Comparison of ENCODE assay signal across 22 mouse cellular contexts in the genomic region with DNA sequence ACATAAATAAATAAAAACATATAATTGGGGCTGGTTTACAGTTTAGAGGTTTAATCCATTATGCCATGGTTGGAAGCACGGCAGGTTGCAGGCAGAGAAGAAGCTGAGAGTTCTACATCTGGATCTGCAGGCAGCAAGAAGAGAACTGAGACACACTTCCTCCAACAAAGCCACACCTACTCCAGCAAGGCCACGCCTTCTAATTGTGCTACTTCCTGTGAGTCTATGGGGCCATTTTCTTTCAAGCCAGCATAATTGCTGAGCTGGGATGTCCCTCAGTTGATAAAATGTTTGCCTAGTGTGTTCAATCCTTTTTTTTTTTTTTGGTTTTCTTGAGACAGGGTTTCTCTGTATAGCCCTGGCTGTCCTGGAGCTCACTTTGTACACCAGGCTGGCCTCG.
"Had no signal": no experiment of that assay in that cellular context is flagged by ENCODE, and none has a peak within 500 bp of the region (broad histone marks: within the 10 kb centered on the region; RNA-seq: fewer than 3 reads in every experiment).

No protein-coding gene starts in this region.

- H3K9me3 ChIP-seq: heart, embryonic 12.5 days; hindbrain, embryonic 13.5 days; hindbrain, embryonic 15.5 days; kidney, embryonic 15.5 days; limb, embryonic 13.5 days; limb, embryonic 15.5 days; liver, embryonic 12.5 days had no signal

- DNase-seq: gastrocnemius, adult 2 months; gastrocnemius, postnatal 10 days; gastrocnemius, postnatal 25 days; heart, adult 18-20 months; heart, postnatal 10 days; kidney, adult 11 months; kidney, adult 2 months; kidney, adult 9 months; kidney, postnatal 36 days; layer of hippocampus, adult 9-11 months; layer of hippocampus, postnatal 36 days; left cerebral cortex, postnatal 4 days had no signal

- H3K4me1 ChIP-seq: hindbrain, embryonic 13.5 days; hindbrain, embryonic 15.5 days; kidney, embryonic 15.5 days; limb, embryonic 13.5 days; limb, embryonic 15.5 days; liver, embryonic 12.5 days had no signal

- H3K4me3 ChIP-seq: gastrocnemius, adult 2 months; heart, embryonic 12.5 days; hindbrain, embryonic 13.5 days; hindbrain, embryonic 15.5 days; kidney, embryonic 15.5 days; limb, embryonic 13.5 days; limb, embryonic 15.5 days; liver, embryonic 12.5 days had no signal

- H3K27me3 ChIP-seq: heart, embryonic 12.5 days; hindbrain, embryonic 13.5 days; hindbrain, embryonic 15.5 days; kidney, embryonic 15.5 days; limb, embryonic 13.5 days; limb, embryonic 15.5 days; liver, embryonic 12.5 days had no signal

- H3K36me3 ChIP-seq: heart, embryonic 12.5 days; hindbrain, embryonic 13.5 days; hindbrain, embryonic 15.5 days; kidney, embryonic 15.5 days; limb, embryonic 13.5 days; limb, embryonic 15.5 days; liver, embryonic 12.5 days had no signal

- H3K9ac ChIP-seq: heart, embryonic 12.5 days; hindbrain, embryonic 13.5 days; hindbrain, embryonic 15.5 days; kidney, embryonic 15.5 days; limb, embryonic 13.5 days; limb, embryonic 15.5 days; liver, embryonic 12.5 days; liver, embryonic 14.5 days had no signal

- H3K27ac ChIP-seq: gastrocnemius, adult 2 months; hindbrain, embryonic 13.5 days; hindbrain, embryonic 15.5 days; hindbrain, postnatal 0 days; kidney, embryonic 15.5 days; kidney, postnatal 0 days; limb, embryonic 13.5 days; limb, embryonic 15.5 days; liver, embryonic 12.5 days; liver, embryonic 14.5 days had no signal
